Mouse (Mus musculus): ENCODE data around the gene Asxl2. TPM values are rescaled to one million over a fixed set of nuclear protein-coding genes. Genes with fewer than 3 reads are reported as not detected.

Gene Asxl2
- polyA plus RNA-seq, 1 experiment, result 12.0 TPM

- no peak for DNase-seq (ENCODE audit: extremely low spot score in 1 of 2, low spot score in 1 of 2)
Observed at GRCm38 (mm10) chr12:3539605-3540004, 112.9 kb downstream of the Asxl2 start.

DNA sequence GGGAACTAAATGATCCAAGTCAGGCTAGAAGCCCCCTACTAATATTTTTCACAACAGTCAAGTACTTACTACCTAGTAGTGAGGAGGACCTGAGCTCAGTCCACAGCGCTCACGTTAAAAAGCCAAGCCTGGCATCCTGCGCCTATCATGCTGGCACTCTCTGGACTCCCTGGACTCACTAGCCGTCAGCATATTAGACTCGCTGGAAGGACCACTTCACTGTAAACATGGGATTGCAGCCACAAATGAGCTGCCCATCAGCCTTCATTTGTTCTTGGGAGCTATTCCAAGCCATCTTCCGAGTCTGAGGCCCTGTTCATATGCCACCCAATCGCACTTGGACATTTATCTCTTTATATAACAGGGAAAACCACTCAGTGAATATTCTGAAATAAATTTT lies 114.2 kb downstream of the Asxl2 start:
- no peak for DNase-seq (ENCODE audit: extremely low spot score in 1 of 2, low spot score in 1 of 2)

GRCm38 (mm10) chr12:3545451-3545850 lies 118.8 kb downstream of the Asxl2 start:
- no peak for DNase-seq (ENCODE audit: extremely low spot score in 1 of 2, low spot score in 1 of 2)

- no peak for DNase-seq (ENCODE audit: extremely low spot score in 1 of 2, low spot score in 1 of 2)
Observed at GRCm38 (mm10) chr12:3546121-3546658, 119.5 kb downstream of the Asxl2 start.

DNA sequence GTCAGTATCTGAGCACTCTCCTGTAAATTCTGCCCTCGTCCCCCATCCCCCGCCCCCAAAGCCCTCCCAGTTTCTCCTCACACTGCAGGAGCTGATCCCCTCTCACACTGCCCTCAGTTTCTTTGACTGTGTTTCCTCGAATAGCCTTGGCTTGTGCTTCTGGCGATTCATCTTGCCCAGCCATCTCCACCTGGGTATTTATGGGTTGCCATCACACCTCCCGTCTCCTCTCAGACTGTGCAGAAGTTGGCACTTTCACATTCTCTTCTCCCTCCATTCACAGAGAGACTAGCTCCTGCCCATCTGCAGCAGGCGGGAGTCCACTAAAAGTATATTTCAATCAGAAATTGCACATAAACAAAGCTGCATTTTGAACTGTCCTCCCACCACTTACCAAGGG lies 120.1 kb downstream of the Asxl2 start:
- no peak for DNase-seq (ENCODE audit: extremely low spot score in 1 of 2, low spot score in 1 of 2)

DNA sequence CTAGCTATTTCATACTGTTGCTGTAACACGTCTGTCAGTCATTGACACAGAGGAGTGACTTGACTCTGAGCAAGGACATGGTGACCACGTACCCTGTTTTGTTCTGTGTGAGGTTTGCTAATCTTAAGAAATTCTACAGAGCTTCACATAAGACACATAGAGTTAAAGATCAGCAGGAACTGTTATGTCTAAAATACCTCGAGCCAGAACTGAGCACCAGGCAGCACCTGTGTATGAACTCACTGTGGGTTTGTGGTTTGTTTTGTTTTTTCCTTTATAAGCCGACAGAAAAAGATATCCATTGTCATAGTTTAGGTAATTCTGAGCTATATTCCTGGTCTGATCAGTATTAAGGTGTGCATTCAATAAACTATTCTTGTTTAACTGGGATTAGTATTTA lies 120.8 kb downstream of the Asxl2 start:
- no peak for DNase-seq (ENCODE audit: extremely low spot score in 1 of 2, low spot score in 1 of 2)

DNA sequence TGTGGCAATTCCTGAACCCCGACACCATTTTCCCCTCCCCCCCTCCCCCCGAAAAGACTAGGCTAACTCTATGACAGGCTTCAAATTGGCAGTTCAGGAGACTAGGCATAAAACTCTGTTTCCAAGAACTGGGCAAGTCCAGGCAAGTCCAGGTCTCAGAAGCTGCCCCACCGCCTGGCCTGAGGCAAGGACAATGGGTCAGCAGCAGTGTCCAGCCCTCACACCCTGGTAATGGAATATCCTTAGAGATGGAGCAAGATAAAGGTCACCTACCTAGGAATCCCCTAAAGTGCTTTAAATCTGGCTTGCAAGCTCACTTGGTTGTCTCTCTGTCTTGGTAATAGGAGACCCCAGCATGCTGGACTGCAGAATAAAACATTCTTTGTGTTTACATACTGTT lies 121.3 kb downstream of the Asxl2 start:
- DNase-seq (ENCODE audit: extremely low spot score in 1 of 2, low spot score in 1 of 2), result no peak

DNA sequence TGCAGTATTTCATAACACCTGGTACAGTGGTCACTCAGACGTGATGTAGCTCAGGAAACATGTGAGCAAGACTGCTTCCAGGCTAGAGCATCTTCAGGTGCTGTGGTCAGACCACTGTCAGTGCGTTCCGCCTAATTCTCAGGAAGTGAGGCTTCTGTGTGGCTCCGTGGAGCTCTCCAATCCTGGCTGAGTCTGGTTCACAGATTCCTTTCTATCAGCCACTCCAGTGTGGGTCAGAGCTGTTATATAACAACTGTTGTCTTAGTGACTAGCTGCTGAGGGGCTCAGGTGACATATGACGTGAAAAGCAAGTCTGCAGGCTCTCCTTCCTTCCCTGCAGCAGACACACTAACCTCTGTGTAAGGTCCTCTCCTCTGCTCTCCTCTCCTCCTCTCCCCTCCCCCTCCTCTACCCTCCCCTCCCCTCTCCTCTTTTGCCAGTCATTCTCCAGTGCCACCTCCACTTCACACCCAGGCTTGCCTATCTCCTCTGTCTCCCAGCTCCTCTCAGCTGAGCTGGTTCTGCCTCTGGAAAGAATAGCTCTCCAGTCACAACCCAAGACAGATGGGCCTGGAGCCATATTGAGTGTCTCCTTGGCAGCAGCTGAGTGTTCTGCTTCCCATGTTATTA lies 122.0 kb downstream of the Asxl2 start:
- DNase-seq (ENCODE audit: extremely low spot score in 1 of 2, low spot score in 1 of 2), result peak; percentile 44 to 76

GRCm38 (mm10) chr12:3550280-3550679 lies 123.6 kb downstream of the Asxl2 start:
- DNase-seq (ENCODE audit: extremely low spot score in 1 of 2, low spot score in 1 of 2), result no peak

Other genes with a start within 250 kb of the Asxl2 start
- 96.3 and 105 TPM in 2 replicates for gene Rab10, start 116.9 kb upstream of the Asxl2 start, polyA plus RNA-seq (2012; rRNA removed)
- gene Kif3c, start 61.7 kb upstream of the Asxl2 start, polyA plus RNA-seq (2012; rRNA removed), result 112 and 120 TPM in 2 replicates
- gene Dtnb, start 145.5 kb downstream of the Asxl2 start, polyA plus RNA-seq (2012; rRNA removed), result 125 and 137 TPM in 2 replicates

Data from frontal cortex, adult 2 months (tissue).